Mouse (Mus musculus): ENCODE data around the gene Tas1r1.
"Not testable (repeated sequence)": the region's sequence is repeated elsewhere in the genome, so short reads cannot be mapped to it uniquely, and the experiment has no call there.

Gene Tas1r1

GRCm38 (mm10) chr4:152043171-152043570, 4.8 kb upstream of the Tas1r1 start:
- DNase-seq, result no peak

- DNase-seq, result no peak
Observed at GRCm38 (mm10) chr4:152041924-152042641, 3.7 kb upstream of the Tas1r1 start.

- DNase-seq, result no peak
Observed at GRCm38 (mm10) chr4:152039831-152040310, 1.5 kb upstream of the Tas1r1 start.

GRCm38 (mm10) chr4:152038985-152039830, 840 bp upstream of the Tas1r1 start, which contains the start of gene Nol9:
Gene Nol9, plus strand, starts transcription at chr4:152039321.
- peak; percentile 88 to 92 for DNase-seq

GRCm38 (mm10) chr4:152036464-152036863, 1.9 kb downstream of the Tas1r1 start:
- not testable (repeated sequence) for DNase-seq

GRCm38 (mm10) chr4:152032922-152033321, 5.4 kb downstream of the Tas1r1 start:
- DNase-seq, result no peak

- DNase-seq, result no peak
Observed at GRCm38 (mm10) chr4:152029997-152030396, 8.4 kb downstream of the Tas1r1 start.

- DNase-seq, result no peak
Observed at GRCm38 (mm10) chr4:152029087-152029486, 9.3 kb downstream of the Tas1r1 start.

- no peak for DNase-seq
Observed at GRCm38 (mm10) chr4:152028456-152028855, 9.9 kb downstream of the Tas1r1 start.

- peak; percentile 98 for DNase-seq
Observed at GRCm38 (mm10) chr4:152027524-152027923, 10.8 kb downstream of the Tas1r1 start, which contains the start of gene Zbtb48. Gene Zbtb48, minus strand, starts transcription at chr4:152027671.

- DNase-seq, result no peak
Observed at GRCm38 (mm10) chr4:152026751-152027508, 11.4 kb downstream of the Tas1r1 start.

- DNase-seq, result no peak
Observed at GRCm38 (mm10) chr4:152024525-152024924, 13.8 kb downstream of the Tas1r1 start.

GRCm38 (mm10) chr4:152022506-152022905, 15.9 kb downstream of the Tas1r1 start:
- no peak for DNase-seq

- DNase-seq, result no peak
Observed at GRCm38 (mm10) chr4:152021568-152022097, 16.7 kb downstream of the Tas1r1 start.

- no peak for DNase-seq
Observed at GRCm38 (mm10) chr4:152020024-152020423, 18.3 kb downstream of the Tas1r1 start.

GRCm38 (mm10) chr4:152019073-152019472, 19.3 kb downstream of the Tas1r1 start:
- DNase-seq, result no peak

GRCm38 (mm10) chr4:152013036-152013813, 25.1 kb downstream of the Tas1r1 start:
- DNase-seq, result peak; percentile 75 to 81

GRCm38 (mm10) chr4:152012109-152012508, 26.3 kb downstream of the Tas1r1 start:
- DNase-seq, result no peak

GRCm38 (mm10) chr4:152011171-152011760, 27.1 kb downstream of the Tas1r1 start:
- no peak for DNase-seq

- no peak for DNase-seq
Observed at GRCm38 (mm10) chr4:152010707-152011134, 27.6 kb downstream of the Tas1r1 start.

GRCm38 (mm10) chr4:152010091-152010706, 28.2 kb downstream of the Tas1r1 start:
- peak in 1 of 2 experiments; percentile 71 for DNase-seq

Measured in kidney, adult 8-10 months (tissue).